Mouse (Mus musculus) hindbrain, embryonic 16.5 days (tissue): ENCODE measurements around the gene Spib. TPM values are rescaled to one million over a fixed set of nuclear protein-coding genes. Genes with fewer than 3 reads are reported as not detected.
A peak's percentile ranks its signal among the peaks of the same experiment; 100 is the strongest.

Experiments used
- ATAC-seq: fragments of 200-750 bp; cut with Nextera tagmentation; 2 replicates; pipeline ENCODE4 v1.8.0; 2017; ENCODE audit warnings: moderate TSS enrichment, moderate library complexity
- H3K27ac ChIP-seq: fragments of 300-500 bp; sonication (generic); 2 replicates; pipeline ENCODE4 v1.5.1; 2014; ENCODE audit warnings: low read depth, mild to moderate bottlenecking, control low read depth, low read length, moderate library complexity
- H3K27me3 ChIP-seq: fragments of 300-500 bp; sonication (generic); replicated peaks from 2 replicates; pipeline ENCODE4 v1.6.1; 2014; ENCODE audit warnings: low read length; ENCODE audit not compliant: control insufficient read depth, insufficient read depth
- H3K36me3 ChIP-seq: fragments of 300-500 bp; sonication (generic); 2 replicates; pipeline ENCODE4 v1.6.1; 2014; ENCODE audit warnings: mild to moderate bottlenecking, low read length, moderate library complexity, mixed read lengths; ENCODE audit not compliant: control insufficient read depth, insufficient read depth
- H3K4me1 ChIP-seq: fragments of 300-500 bp; sonication (generic); 2 replicates; pipeline ENCODE4 v1.6.1; 2014; ENCODE audit warnings: low read depth, low read length; ENCODE audit not compliant: control insufficient read depth, insufficient read depth
- H3K4me2 ChIP-seq: fragments of 300-500 bp; sonication (generic); 2 replicates; pipeline ENCODE4 v1.6.1; 2014; ENCODE audit warnings: mild to moderate bottlenecking, low read length, control low read depth, moderate library complexity
- H3K4me3 ChIP-seq: fragments of 300-500 bp; sonication (generic); 2 replicates; pipeline ENCODE4 v1.5.1; 2014; ENCODE audit warnings: mild to moderate bottlenecking, low read length, control low read depth, moderate library complexity
- H3K9ac ChIP-seq: fragments of 300-500 bp; sonication (generic); 2 replicates; pipeline ENCODE4 v1.6.1; 2014; ENCODE audit warnings: low read depth, mild to moderate bottlenecking, control low read depth, low read length, moderate library complexity
- H3K9me3 ChIP-seq: fragments of 300-500 bp; sonication (generic); 2 replicates; pipeline ENCODE4 v1.6.1; 2014; ENCODE audit warnings: mild to moderate bottlenecking, low read length, moderate library complexity; ENCODE audit not compliant: control insufficient read depth
- WGBS: fragments of 180-500 bp; shearing (Covaris S2); extraction: QIAGEN DNeasy Blood & Tissue Kit; methylation state at CpG from one replicate; pipeline ENCODE4 v1.1.7; 2014; 5-methylcytosine and 5-hydroxymethylcytosine counted together
- polyA plus RNA-seq: library from polyadenylated mRNA; unstranded; fragments of >200 nt; fragmentation: Nextera tagmentation; extraction: Ambion mirVana; gene quantifications from 2 replicates; pipeline ENCODE4 v1.2.1, GENCODE M21; 2015

Spib gene
- polyA plus RNA-seq, 1 experiment from 2014 or later, result not detected

- H3K4me2 ChIP-seq, result no peak overlapping the region
- H3K9ac ChIP-seq, result no peak overlapping the region
- H3K27me3 ChIP-seq, result no peaks in the 10 kb centered on the region
- H3K27ac ChIP-seq, result no peak overlapping the region
- WGBS, result 93% methylated on average over 21 of the region's 21 CpGs
- H3K4me3 ChIP-seq, result no peak overlapping the region
- no peaks in the 10 kb centered on the region for H3K9me3 ChIP-seq
- peaks cover 18% of the 10 kb centered on the region for H3K4me1 ChIP-seq
- ATAC-seq, result no peak
- peaks cover 19% of the 10 kb centered on the region for H3K36me3 ChIP-seq
Observed at GRCm38 (mm10) chr7:44551301-44551700, 19.4 kb upstream of the Spib start.

DNA sequence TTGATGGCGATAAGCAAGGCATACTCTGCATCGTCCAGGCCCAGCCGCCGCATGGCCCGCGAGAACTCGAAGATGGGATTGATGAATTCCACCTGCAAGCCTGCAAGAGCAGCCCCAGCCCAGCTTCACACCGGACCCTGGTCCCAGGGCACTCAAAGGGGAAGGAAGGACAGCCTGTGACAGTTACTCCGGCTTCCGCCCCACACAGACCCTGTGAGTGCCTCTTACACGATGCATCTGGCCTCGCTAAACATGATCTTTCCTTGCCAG is 18.5 kb upstream of the Spib start:
- Histone ChIP-seq H3K27me3 (no peaks in the 10 kb centered on the region), H3K27ac (no peak overlapping the region), H3K9ac (no peak overlapping the region), H3K9me3 (no peaks in the 10 kb centered on the region), H3K36me3 (peaks cover 19% of the 10 kb centered on the region), H3K4me2 (no peak overlapping the region), H3K4me3 (no peak overlapping the region), H3K4me1 (peaks cover 18% of the 10 kb centered on the region)
- ATAC-seq, result no peak
- WGBS, result 97% methylated on average over 12 of the region's 12 CpGs

- H3K36me3 ChIP-seq, result peaks cover 19% of the 10 kb centered on the region
- H3K9ac ChIP-seq, result no peak overlapping the region
- H3K4me2 ChIP-seq, result no peak overlapping the region
- no peak overlapping the region for H3K4me3 ChIP-seq
- WGBS, result 95% methylated on average over 23 of the region's 23 CpGs
- H3K9me3 ChIP-seq, result no peaks in the 10 kb centered on the region
- H3K27me3 ChIP-seq, result no peaks in the 10 kb centered on the region
- peaks cover 18% of the 10 kb centered on the region for H3K4me1 ChIP-seq
- no peak for ATAC-seq
- no peak overlapping the region for H3K27ac ChIP-seq
Observed at GRCm38 (mm10) chr7:44549621-44550408, 17.9 kb upstream of the Spib start.

- Histone ChIP-seq H3K9ac (peak within 1 kb of the TSS; percentile 62), H3K4me1 (peaks cover 16% of the 10 kb centered on the region), H3K4me3 (peak within 1 kb of the TSS; percentile 66), H3K36me3 (peaks cover 19% of the 10 kb centered on the region), H3K27me3 (no peaks in the 10 kb centered on the region), H3K27ac (peak within 1 kb of the TSS; percentile 24), H3K4me2 (peak within 1 kb of the TSS; percentile 97), H3K9me3 (no peaks in the 10 kb centered on the region)
- WGBS, result under 1% methylated on average over 43 of the region's 43 CpGs
- peak; percentile 93 for ATAC-seq
Observed at GRCm38 (mm10) chr7:44548497-44549087, 16.7 kb upstream of the Spib start, which contains the start of gene Pold1. Pold1 (minus strand) TSS chr7:44548849.

DNA sequence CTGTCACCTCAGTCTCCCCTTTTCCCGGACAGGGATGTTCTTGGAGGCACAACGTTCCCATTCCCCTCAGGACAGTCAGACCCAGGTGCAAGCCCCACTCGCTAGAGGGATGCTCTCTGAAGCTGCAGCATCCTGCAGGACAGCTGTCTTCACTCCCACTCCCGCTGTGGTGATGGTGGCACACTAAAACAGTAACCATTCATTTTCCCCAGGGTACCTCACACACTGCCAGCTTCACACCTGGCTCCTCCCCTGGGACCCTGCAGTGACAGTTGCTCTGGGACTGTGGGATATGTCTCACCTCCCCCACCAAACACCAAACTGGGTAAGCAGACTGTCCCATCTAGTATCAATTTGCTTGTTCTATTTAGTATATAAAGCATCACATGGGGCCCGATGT is 15.9 kb upstream of the Spib start:
- Histone ChIP-seq H3K9ac (peak overlapping the region; percentile 42), H3K27ac (no peak overlapping the region), H3K27me3 (no peaks in the 10 kb centered on the region), H3K4me1 (peaks cover 11% of the 10 kb centered on the region), H3K9me3 (no peaks in the 10 kb centered on the region), H3K4me3 (peak overlapping the region; percentile 66), H3K4me2 (peak overlapping the region; percentile 97), H3K36me3 (peaks cover 19% of the 10 kb centered on the region)
- 12% methylated on average over 5 of the region's 5 CpGs for WGBS
- no peak for ATAC-seq

- H3K36me3 ChIP-seq, result peaks cover 18% of the 10 kb centered on the region
- no peak overlapping the region for H3K9ac ChIP-seq
- H3K4me2 ChIP-seq, result no peak overlapping the region
- ATAC-seq, result no peak
- no peaks in the 10 kb centered on the region for H3K27me3 ChIP-seq
- 93% methylated on average over 13 of the region's 13 CpGs for WGBS
- peaks cover 7% of the 10 kb centered on the region for H3K4me1 ChIP-seq
- H3K4me3 ChIP-seq, result no peak overlapping the region
- H3K27ac ChIP-seq, result no peak overlapping the region
- no peaks in the 10 kb centered on the region for H3K9me3 ChIP-seq
Observed at GRCm38 (mm10) chr7:44547041-44547440, 15.2 kb upstream of the Spib start.

- peaks cover 10% of the 10 kb centered on the region for H3K36me3 ChIP-seq
- H3K27ac ChIP-seq, result no peak overlapping the region
- H3K27me3 ChIP-seq, result no peaks in the 10 kb centered on the region
- ATAC-seq, result no peak
- WGBS, result 97% methylated on average over 3 of the region's 3 CpGs
- no peaks in the 10 kb centered on the region for H3K9me3 ChIP-seq
- H3K4me2 ChIP-seq, result no peak overlapping the region
- H3K4me1 ChIP-seq, result peaks cover 7% of the 10 kb centered on the region
- no peak overlapping the region for H3K4me3 ChIP-seq
- no peak overlapping the region for H3K9ac ChIP-seq
Observed at GRCm38 (mm10) chr7:44546274-44546673, 14.4 kb upstream of the Spib start.

- no peak for ATAC-seq
- 84% methylated on average over 12 of the region's 12 CpGs for WGBS
- no peak overlapping the region for H3K4me2 ChIP-seq
- no peak overlapping the region for H3K27ac ChIP-seq
- no peaks in the 10 kb centered on the region for H3K9me3 ChIP-seq
- peaks cover 9% of the 10 kb centered on the region for H3K36me3 ChIP-seq
- H3K4me3 ChIP-seq, result no peak overlapping the region
- no peaks in the 10 kb centered on the region for H3K27me3 ChIP-seq
- peaks cover 5% of the 10 kb centered on the region for H3K4me1 ChIP-seq
- no peak overlapping the region for H3K9ac ChIP-seq
Observed at GRCm38 (mm10) chr7:44543071-44543470, 11.2 kb upstream of the Spib start.

DNA sequence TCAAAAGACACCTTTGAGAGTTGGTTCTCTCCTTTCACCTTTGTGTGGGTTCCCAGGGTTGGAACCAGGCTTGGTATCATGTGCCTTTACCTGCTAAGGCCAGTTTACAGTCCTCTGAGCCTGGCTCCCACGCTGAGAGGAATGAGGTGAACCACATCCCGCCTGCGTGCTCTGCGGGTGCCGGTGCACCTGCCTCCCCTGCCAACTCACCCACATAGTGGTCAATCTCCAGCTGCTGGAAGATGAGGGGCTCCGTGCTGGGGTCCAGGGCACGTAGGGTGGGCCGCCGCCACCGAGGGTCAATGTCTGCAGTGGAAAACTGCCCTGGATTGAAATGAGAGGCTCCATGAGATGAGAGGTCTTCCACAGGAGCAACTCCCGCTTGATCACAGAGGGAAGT is 10.7 kb upstream of the Spib start:
- ATAC-seq, result no peak
- 93% methylated on average over 11 of the region's 11 CpGs for WGBS
- peaks cover 9% of the 10 kb centered on the region for H3K36me3 ChIP-seq
- H3K27me3 ChIP-seq, result no peaks in the 10 kb centered on the region
- no peak overlapping the region for H3K27ac ChIP-seq
- no peak overlapping the region for H3K4me3 ChIP-seq
- no peaks in the 10 kb centered on the region for H3K9me3 ChIP-seq
- H3K4me1 ChIP-seq, result no peaks in the 10 kb centered on the region; the same call in 1 of the 2 replicates
- no peak overlapping the region for H3K4me2 ChIP-seq
- no peak overlapping the region for H3K9ac ChIP-seq
